Mouse (Mus musculus): ENCODE data around the gene Xbp1. TPM values are rescaled to one million over a fixed set of nuclear protein-coding genes. Genes with fewer than 3 reads are reported as not detected.

The Xbp1 gene
- total RNA-seq, 2 experiments from 2014 or later, result 112 to 119 TPM

DNA sequence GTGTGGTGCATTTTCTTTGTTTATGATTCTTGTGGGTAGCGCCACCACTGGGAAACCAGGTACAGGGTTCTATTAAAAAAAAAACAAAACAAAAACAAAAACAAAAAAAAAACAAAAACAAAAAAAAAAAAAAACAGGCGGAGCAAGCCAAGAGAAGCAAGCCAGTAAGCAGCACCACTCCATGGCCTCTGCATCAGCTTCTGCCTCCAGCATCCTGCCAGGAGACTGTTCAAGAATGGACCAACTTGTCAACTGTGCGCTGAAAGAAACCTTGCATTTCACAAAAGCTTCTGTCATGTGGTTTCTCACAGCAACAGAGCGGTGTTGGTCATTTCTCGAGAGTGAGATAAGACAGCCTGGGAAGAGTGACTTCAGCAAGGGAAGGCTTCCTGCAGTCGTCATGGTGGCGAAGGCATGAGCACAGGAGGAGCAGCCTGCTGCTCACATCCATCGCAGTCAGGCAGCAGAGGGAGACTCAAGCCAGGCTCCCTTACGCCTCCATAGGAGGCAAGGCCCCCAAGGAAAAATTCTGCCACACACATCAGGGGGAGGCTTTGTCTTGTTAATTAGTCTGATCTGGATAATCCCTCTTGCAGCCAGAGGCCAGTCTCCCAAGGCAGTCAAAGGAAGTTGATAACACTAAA lies 42.3 kb downstream of the Xbp1 start:
- DNase-seq (ENCODE audit: low spot score in 2 of 2), result no peak
- intact Hi-C loops (cut with DNase I), result loop anchor here (2.0 kb wide), 1 partner anchor 128 kb away; no protein-coding TSS in a partner anchor

DNA sequence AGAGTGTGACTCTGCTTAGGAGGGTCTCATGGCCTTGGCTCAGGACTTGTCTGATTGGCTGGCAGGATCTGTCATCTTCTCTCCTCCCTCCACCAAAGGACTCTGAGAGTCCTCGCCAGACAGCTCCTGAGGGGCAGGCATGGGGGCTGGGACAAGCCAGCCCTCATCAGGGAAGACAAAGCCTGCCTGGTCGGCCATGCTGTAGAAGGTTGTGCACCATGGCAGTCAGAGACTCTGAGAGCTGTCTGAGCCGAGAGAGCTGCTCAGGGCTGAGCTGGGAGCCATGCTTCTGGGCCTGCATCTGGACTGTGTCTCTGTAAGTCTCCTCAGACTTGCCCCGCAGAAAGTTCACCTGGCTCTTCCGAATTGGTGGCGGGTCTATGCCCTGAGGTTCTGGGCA lies 43.4 kb downstream of the Xbp1 start:
- intact Hi-C loops (cut with DNase I), result loop anchor here (2.0 kb wide), 1 partner anchor 127 kb away; no protein-coding TSS in a partner anchor

DNA sequence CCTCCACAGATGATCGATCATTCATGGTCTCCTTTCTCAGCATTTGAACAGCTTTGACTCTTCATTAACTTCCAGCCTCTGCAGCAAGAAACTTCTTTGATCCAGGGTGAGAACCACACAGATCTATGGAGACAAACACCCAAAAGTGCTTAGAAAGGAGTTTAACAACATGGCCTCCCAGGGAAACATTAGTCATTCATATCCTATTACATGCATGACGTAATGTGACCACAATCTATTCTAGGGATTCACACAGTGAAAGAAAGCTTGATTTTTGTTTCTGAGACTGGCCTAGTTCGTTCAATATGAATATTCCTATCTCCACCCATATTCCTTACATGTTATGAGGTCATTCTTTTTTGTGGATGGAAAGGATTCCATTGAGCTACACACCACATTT lies 45.1 kb downstream of the Xbp1 start:
- intact Hi-C loops (cut with DNase I), result no loop called here
- no peak for DNase-seq (ENCODE audit: low spot score in 2 of 2)

More for the DNA sequence above, 43.4 kb downstream of the Xbp1 start:
- no peak for DNase-seq (ENCODE audit: low spot score in 2 of 2)

DNA sequence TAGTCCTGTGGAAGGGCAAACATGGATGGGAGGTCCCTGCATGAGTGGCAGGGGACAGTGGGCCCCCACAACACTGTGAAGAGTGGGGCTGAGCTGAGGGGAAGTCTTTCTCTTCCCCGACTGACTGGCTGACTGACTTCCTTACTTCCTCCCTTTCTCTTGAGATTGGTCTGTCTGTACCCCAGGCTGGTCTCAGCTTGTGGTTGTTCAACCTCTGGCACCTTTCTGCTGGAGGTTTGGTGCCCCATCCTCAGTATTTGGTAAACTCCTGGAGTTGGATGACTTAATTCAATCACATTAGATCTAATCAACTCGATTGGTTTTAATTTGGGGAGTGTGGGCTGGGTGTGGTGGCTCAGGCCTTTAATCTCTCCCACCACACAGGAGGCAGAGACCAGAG lies 46.0 kb downstream of the Xbp1 start:
- no peak for DNase-seq (ENCODE audit: low spot score in 2 of 2)
- intact Hi-C loops (cut with DNase I), result no loop called here

DNA sequence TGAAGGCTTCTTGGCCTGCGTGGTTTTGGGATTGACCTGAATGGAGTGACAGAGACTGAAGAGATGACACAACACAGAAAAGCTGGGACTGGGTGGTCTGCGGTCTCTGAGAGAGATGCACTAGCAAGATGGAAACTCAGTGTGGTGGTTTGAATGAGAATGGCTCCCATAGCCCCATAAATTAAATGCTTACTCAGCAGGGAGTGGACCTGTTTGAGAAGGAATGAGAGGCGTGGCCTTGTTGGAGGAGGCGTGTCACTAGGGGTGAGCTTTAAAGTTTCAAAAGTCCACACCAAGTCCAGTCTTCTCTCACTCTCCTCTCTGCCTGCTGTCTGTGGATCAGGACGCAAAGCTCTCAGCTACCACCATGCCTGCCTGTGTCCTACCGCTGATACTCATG lies 47.2 kb downstream of the Xbp1 start:
- intact Hi-C loops (cut with DNase I), result no loop called here
- no peak for DNase-seq (ENCODE audit: low spot score in 2 of 2)

DNA sequence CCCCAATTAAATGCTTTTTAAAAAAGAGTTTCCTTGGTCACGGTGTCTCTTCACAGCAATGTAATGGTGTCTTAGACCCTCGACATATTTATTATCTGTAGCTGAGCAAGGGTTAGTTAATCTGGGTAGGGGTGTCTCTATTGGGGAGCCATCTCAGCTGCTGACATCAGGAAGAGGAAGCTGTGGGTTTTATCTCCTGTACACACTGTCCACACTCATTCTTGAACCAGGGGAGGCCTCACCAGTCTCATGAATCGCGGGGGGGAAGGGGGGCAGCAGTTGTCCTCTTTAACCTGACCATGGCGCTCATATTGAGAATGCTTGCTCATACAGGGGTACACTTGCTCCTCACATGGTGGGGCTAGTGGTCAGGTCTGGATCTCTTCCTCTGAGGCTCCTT lies 47.6 kb downstream of the Xbp1 start:
- intact Hi-C loops (cut with DNase I), result no loop called here
- no peak for DNase-seq (ENCODE audit: low spot score in 2 of 2)

DNA sequence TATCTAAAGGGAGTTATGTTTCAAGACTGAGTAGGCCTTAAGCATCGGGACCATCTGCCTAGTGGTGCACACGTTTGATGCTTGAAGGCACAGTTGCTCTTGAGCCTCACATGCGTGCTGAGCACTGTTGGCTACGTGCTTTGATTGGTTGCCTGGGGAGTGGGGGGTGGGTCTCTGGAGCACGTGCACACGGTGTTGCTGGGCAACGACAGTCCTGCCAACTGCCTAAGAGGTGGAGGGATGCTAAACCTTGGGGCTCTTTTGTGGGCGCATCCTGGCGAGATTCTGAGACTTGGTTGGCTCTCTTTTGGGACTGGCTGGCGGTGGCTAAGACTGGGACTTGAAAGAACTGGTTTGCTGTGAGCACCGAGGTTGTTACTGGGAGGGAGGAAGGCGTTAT lies 49.0 kb downstream of the Xbp1 start, which contains the start of gene Ankrd36:
TSS of gene Ankrd36 (plus strand) at position 211 of the 400 bp plus-strand sequence.
- no peak for DNase-seq (ENCODE audit: low spot score in 2 of 2)
- intact Hi-C loops (cut with DNase I), result no loop called here

DNA sequence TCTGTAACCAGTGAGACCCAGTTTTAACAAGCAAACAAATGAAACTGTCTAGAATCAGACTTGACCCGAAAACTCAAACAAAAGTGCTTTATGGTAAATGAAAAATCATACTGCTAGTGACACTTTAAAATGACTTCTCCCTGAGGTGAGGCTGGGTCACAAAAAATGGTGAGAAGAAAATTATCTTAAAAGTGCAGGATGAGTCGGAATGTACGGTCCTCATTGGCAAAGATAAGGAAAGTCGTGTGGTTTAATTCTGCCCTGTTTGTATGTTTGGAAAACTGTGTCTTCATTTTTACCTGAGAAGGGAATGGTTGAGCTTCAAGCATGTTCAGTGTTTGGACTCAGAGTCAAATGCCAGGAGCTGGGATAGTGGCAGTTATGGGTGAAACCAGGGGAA lies 51.4 kb downstream of the Xbp1 start:
- intact Hi-C loops (cut with DNase I), result no loop called here
- DNase-seq (ENCODE audit: low spot score in 2 of 2), result no peak

DNA sequence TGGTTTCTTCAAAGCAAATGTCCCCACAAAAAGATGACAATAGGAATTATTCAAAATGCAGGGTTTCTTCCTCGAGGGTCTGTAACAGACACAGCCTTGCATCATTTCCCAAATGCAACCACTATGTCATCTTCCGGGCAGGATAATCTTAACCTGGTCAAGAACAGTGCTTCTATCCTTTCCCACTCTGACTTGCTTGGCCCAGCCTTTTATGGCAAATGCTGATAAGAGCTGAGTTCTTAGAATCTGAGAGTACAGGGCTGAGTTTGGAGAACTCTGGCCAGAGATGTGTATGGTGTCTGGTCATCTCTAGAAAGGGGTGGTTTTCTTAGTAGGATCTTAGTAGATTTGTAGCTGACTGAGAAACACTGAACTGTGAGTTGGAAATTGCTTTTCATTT lies 53.4 kb downstream of the Xbp1 start:
- intact Hi-C loops (cut with DNase I), result no loop called here
- DNase-seq (ENCODE audit: low spot score in 2 of 2), result no peak

DNA sequence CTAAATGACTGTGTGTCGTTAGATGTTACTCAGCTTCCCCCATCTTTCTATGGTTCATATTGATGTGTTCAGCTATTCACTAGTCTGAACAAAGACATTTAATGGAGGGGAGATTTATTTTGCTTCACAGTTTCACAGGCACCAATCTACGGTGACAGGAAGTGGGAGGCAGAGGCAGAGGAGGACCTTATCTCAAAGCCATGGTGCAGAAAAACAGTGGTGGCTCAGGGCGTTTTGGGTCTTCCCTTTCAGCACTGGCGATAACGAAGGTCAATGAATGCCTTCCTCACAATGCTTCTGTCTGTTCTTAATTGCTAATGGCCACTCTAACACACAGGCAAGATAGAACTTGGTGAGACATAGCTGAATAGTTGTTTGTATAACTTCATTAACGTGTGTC lies 54.6 kb downstream of the Xbp1 start:
- intact Hi-C loops (cut with DNase I), result no loop called here
- no peak for DNase-seq (ENCODE audit: low spot score in 2 of 2)

Other genes with a start within 250 kb of the Xbp1 start
- 10 to 100 TPM; 19.6 to 20.0 TPM for gene Znrf3, start 75.8 kb upstream of the Xbp1 start, total RNA-seq (2021)
- 10 to 100 TPM; 13.8 to 15.4 TPM for gene Ccdc117, start 21.5 kb downstream of the Xbp1 start, total RNA-seq (2021)
- not detected for gene Ankrd36, start 49.0 kb downstream of the Xbp1 start, total RNA-seq (2021)
- 10 to 100 TPM; 69.2 to 76.5 TPM for gene Mrps24, start 195.0 kb downstream of the Xbp1 start, total RNA-seq (2021)
- 10 to 100 TPM; 60.6 to 67.4 TPM for gene Urgcp, start 241.7 kb downstream of the Xbp1 start, total RNA-seq (2021)